Mouse (Mus musculus) c-Kit-positive CD71-negative TER-119-negative erythroid progenitor cells, embryonic 14.5 days (primary cell): ENCODE results near the gene Msgn1.

ENCODE experiments used
- DNase-seq: peaks from one replicate; pipeline ENCODE4 v3.0.0-alpha.2; 2013; ENCODE audit warnings: low read depth

Msgn1 gene

GRCm38 (mm10) chr12:11198551-11198950 is 10.2 kb downstream of the Msgn1 start:
- DNase-seq = no peak

- no peak for DNase-seq
These were observed 10.7 kb downstream of the Msgn1 start for GRCm38 (mm10) chr12:11198026-11198425.

- no peak for DNase-seq
These were observed 11.9 kb downstream of the Msgn1 start for GRCm38 (mm10) chr12:11196830-11197229.

- DNase-seq = no peak
These were observed 12.6 kb downstream of the Msgn1 start for GRCm38 (mm10) chr12:11196142-11196597.

- DNase-seq = no peak
These were observed 13.7 kb downstream of the Msgn1 start for GRCm38 (mm10) chr12:11195031-11195430.

GRCm38 (mm10) chr12:11178486-11179154 is 30.2 kb downstream of the Msgn1 start:
- peak; percentile 74 for DNase-seq

- no peak for DNase-seq
These were observed 31.1 kb downstream of the Msgn1 start for GRCm38 (mm10) chr12:11177408-11178394.

- DNase-seq = no peak
These were observed 50.1 kb downstream of the Msgn1 start for GRCm38 (mm10) chr12:11158670-11159069.
